Mouse (Mus musculus) sigmoid colon, adult 10 weeks (tissue): ENCODE data around the gene Olfr1212. TPM values are rescaled to one million over a fixed set of nuclear protein-coding genes. Genes with fewer than 3 reads are reported as not detected.

Experiments used
- polyA plus RNA-seq: library from polyadenylated mRNA; stranded (reverse); fragments of 350-450 nt; fragmentation: Illumina TruSeq; extraction: RNeasy Lipid Tissue Mini Kit (QIAGEN cat#74804); gene quantifications from one replicate; pipeline ENCODE4 v1.2.3, GENCODE M21; 2014; ENCODE audit warnings: low read depth, low replicate concordance

Olfr1212 gene
- not detected for polyA plus RNA-seq

DNA sequence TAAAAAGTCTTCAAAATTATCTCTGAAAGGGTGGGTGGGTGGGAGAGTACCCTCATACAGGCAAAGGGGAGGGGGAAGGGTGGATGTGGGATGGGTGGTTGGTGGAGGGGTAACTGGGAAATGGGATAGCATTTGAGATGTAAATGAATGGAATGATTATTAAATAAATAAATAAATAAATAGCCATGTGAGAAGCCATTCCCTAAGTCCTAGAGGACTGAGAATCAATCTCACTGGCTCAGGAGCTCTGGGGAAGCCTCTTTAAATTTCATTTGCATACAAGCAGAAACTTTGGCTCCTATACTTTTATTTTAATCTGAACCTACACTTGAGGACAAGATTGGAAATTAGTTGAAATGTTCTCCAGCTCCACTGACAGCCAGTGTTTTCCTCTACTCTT, at the start of gene Olfr1212:
TSS of gene Olfr1212 (plus strand) at position 301 of the 400 bp plus-strand sequence.

DNA sequence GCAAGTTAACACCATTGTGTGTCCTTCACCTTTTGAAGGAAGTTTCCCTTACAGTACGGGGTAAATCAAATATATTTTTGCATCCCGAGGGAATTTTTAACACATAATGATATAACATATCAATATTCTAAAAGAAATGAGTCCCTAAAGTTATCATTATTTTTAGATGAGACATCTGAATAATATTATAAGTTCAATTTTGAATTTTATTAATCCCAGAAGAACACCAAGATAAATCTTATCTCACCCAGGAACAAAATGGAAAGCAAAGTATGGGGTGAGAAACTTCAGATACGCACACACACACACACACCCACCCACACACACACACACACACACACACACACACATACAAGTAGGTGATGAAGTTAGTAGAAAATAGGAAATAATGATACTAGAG, 38.7 kb upstream of the Olfr1212 start, which contains the start of gene Olfr1209:
TSS of gene Olfr1209 (minus strand) at position 101 of the 400 bp plus-strand sequence.

DNA sequence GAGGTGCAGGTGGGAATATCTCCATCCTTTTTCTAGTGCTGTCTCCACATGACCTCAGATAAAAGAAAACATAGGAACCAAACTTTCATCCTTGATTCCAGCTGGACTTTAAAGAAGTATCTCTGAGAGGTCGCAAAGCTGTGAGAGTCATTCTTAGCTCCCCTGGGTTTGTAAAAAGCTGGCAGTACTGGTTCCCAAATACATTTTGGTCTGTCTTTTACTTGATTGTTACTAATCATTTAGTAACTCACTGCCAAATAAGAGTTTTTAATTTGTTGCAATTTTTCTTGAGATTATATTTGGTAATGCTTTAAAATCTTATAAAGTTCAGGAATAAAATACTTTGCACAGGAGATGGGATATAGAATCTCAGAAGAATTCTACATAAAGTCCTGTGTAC, 15.8 kb upstream of the Olfr1212 start, which contains the start of gene Olfr1211:
TSS of gene Olfr1211 (minus strand) at position 101 of the 400 bp plus-strand sequence.

DNA sequence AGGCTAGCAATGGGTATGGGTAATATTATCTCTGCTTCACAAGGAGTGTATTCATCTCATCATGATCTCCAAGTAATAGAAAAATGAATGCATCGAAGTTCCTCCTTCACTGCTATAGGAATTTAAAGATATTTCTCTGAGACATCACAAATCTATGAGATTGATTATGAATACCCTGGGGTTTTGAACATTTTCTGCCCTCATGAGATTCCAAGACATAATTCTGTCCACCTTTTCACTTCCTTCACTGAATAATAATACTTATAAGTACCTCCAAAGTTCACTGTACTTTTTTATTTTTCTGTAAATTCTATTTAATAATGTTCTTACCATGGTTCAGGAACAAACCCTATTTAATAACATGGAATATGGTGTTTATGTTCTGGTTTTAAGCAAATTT, 26.4 kb downstream of the Olfr1212 start, which contains the start of gene Gm13762:
TSS of gene Gm13762 (minus strand) at position 101 of the 400 bp plus-strand sequence.

DNA sequence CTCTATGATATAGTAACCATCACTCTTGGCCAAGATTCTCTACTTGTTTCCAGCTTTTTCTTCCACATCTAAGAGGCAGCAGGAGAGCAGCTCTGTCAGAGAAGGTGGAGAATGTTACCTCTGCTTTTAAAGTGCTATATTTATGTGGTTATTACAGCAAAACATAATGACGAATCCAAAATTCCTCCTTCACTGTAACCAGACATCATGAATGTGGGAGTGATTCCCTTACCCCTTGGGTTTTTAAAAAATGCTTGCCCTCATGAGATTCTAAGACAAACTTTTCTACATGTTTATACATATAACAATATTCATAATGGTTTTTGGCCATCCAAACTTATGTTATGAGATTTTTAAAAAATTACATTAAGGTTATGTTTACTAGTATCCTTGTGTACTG, 38.8 kb downstream of the Olfr1212 start, which contains the start of gene Olfr1214:
TSS of gene Olfr1214 (minus strand) at position 101 of the 400 bp plus-strand sequence.

DNA sequence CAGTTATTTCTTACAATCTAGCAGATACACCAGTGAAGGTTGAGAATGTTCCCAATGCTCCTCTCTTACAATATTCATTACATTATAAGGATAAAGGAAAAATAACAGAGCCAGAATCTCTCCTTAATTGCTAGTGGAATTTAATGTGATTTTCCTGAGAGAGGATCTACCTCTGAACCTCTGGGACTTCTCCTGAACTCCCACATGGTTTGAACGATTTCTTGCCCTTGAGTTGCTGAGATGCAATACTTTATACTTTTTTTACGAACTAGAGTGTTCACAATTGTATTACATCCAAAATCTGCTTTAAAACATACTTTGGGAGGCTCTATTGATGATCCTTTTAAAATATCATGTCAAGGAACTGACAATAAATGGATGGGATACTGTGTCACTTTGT, 53.1 kb downstream of the Olfr1212 start, which contains the start of gene Olfr1215:
TSS of gene Olfr1215 (minus strand) at position 101 of the 400 bp plus-strand sequence.

Other genes with a start within 250 kb of the Olfr1212 start
- gene Olfr1196, start 249.4 kb upstream of the Olfr1212 start, polyA plus RNA-seq = not detected
- gene Olfr1197, start 221.6 kb upstream of the Olfr1212 start, polyA plus RNA-seq = not detected
- not detected for gene Olfr1198, start 202.6 kb upstream of the Olfr1212 start, polyA plus RNA-seq
- gene Olfr1199, start 193.5 kb upstream of the Olfr1212 start, polyA plus RNA-seq = not detected
- not detected for gene Olfr1200, start 183.5 kb upstream of the Olfr1212 start, polyA plus RNA-seq
- not detected for gene Olfr1201, start 160.9 kb upstream of the Olfr1212 start, polyA plus RNA-seq
- gene Olfr1202, start 139.5 kb upstream of the Olfr1212 start, polyA plus RNA-seq = not detected
- not detected for gene Olfr1205, start 124.2 kb upstream of the Olfr1212 start, polyA plus RNA-seq
- gene Olfr1204, start 104.7 kb upstream of the Olfr1212 start, polyA plus RNA-seq = not detected
- gene Olfr1206, start 90.7 kb upstream of the Olfr1212 start, polyA plus RNA-seq = not detected
- not detected for gene Olfr1208, start 51.7 kb upstream of the Olfr1212 start, polyA plus RNA-seq
- not detected for gene Olfr1209, start 38.8 kb upstream of the Olfr1212 start, polyA plus RNA-seq
- gene Olfr1211, start 15.9 kb upstream of the Olfr1212 start, polyA plus RNA-seq = not detected
- not detected for gene Gm13762, start 26.3 kb downstream of the Olfr1212 start, polyA plus RNA-seq
- gene Olfr1214, start 38.7 kb downstream of the Olfr1212 start, polyA plus RNA-seq = not detected
- not detected for gene Olfr1215, start 53.0 kb downstream of the Olfr1212 start, polyA plus RNA-seq
- gene Olfr1216, start 64.4 kb downstream of the Olfr1212 start, polyA plus RNA-seq = not detected
- not detected for gene Olfr1217, start 78.1 kb downstream of the Olfr1212 start, polyA plus RNA-seq
- gene Olfr1218, start 107.2 kb downstream of the Olfr1212 start, polyA plus RNA-seq = not detected
- not detected for gene Olfr1219, start 129.5 kb downstream of the Olfr1212 start, polyA plus RNA-seq
- gene Olfr1220, start 152.9 kb downstream of the Olfr1212 start, polyA plus RNA-seq = not detected
- gene Olfr1221, start 163.3 kb downstream of the Olfr1212 start, polyA plus RNA-seq = not detected
- gene Olfr1222, start 179.1 kb downstream of the Olfr1212 start, polyA plus RNA-seq = not detected
- not detected for gene Olfr1223, start 197.6 kb downstream of the Olfr1212 start, polyA plus RNA-seq
- not detected for gene Olfr1224-ps1, start 210.1 kb downstream of the Olfr1212 start, polyA plus RNA-seq
- gene Olfr1225, start 220.7 kb downstream of the Olfr1212 start, polyA plus RNA-seq = not detected
- gene Olfr1226, start 246.1 kb downstream of the Olfr1212 start, polyA plus RNA-seq = 0.09 TPM